Mouse (Mus musculus): Measurements from ENCODE around the gene Ppt2. TPM values are rescaled to one million over a fixed set of nuclear protein-coding genes. Genes with fewer than 3 reads are reported as not detected.

Ppt2 gene
- polyA plus RNA-seq, 1 experiment from 2014 or later = 26.4 TPM

DNA sequence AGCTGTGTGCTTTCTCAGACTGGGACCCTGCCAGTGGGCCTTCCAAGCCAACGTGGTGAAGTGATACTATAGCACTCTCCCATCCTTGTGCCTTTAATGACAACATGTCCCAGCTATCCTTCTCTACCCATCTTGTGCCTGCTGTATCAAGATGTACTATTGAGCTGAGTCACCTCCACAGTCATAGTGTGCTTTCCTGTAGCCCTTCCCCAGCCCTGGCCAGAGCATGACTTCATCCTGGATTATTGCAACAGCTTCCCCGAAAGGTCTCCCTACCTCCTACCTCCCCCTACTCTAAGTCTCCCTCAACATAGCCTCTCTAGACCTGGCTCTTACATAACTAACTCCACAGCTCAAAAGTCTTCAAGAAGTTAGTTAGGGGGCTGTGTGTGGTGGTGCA, 7.4 kb upstream of the Ppt2 start:
- H3K4me2 ChIP-seq = no peak overlapping the region
- H3K4me3 ChIP-seq (ENCODE audit: low read depth, low read length) = no peak overlapping the region
- no peaks in the 10 kb centered on the region for H3K36me3 ChIP-seq (ENCODE audit: control insufficient read depth, insufficient read depth, low read length)
- peaks cover 10% of the 10 kb centered on the region for H3K4me1 ChIP-seq (ENCODE audit: control insufficient read depth, insufficient read depth, low read length)
- WGBS = 72% methylated on average over 2 of the region's 2 CpGs
- H3K27me3 ChIP-seq (ENCODE audit: control insufficient read depth, insufficient read depth, low read length) = peaks cover 16% of the 10 kb centered on the region
- no peak for DNase-seq (ENCODE audit: low spot score, missing footprints)
- no peaks in the 10 kb centered on the region for H3K9me3 ChIP-seq (ENCODE audit: control insufficient read depth, low read length)
- H3K27ac ChIP-seq (ENCODE audit: low read depth, low read length) = no peak overlapping the region
- no peak for ATAC-seq (ENCODE audit: low FRiP score)
- no peak overlapping the region for H3K9ac ChIP-seq (ENCODE audit: low read length)

DNA sequence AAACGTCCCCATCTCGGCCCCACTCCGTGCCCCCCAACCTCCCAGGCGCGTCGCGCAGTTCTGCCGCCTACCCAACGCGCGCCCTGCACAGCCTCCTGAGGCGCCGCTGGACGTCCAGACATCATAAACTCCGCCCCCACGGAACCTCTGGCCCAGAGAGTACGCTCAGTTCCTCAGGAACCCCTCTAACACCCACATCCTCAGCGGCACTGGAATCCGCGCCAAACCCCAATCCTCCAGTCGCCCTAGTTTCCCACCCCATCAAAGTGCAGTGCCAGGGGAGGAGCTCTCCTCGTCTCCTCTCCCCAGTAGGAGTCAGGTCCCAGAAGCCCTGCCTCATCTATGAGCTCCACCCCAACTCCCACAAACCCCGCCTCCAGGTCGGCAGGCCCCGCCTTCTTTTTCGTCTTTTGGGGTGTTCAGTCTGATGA, 4.0 kb upstream of the Ppt2 start:
- Histone ChIP-seq H3K4me3 (ENCODE audit: low read depth, low read length) (peak overlapping the region; percentile 29), H3K9ac (ENCODE audit: low read length) (peak overlapping the region; percentile 44), H3K4me1 (ENCODE audit: control insufficient read depth, insufficient read depth, low read length) (peaks cover 39% of the 10 kb centered on the region), H3K4me2 (peak overlapping the region; percentile 56), H3K9me3 (ENCODE audit: control insufficient read depth, low read length) (no peaks in the 10 kb centered on the region), H3K36me3 (ENCODE audit: control insufficient read depth, insufficient read depth, low read length) (no peaks in the 10 kb centered on the region), H3K27ac (ENCODE audit: low read depth, low read length) (no peak overlapping the region), H3K27me3 (ENCODE audit: control insufficient read depth, insufficient read depth, low read length) (peaks cover 26% of the 10 kb centered on the region)
- 1% methylated on average over 26 of the region's 26 CpGs for WGBS
- ATAC-seq (ENCODE audit: low FRiP score) (0 out of 2 replicates have a peak, but pooled peaks have one; percentile 15), DNase-seq (ENCODE audit: low spot score, missing footprints) (peak; percentile 95)

DNA sequence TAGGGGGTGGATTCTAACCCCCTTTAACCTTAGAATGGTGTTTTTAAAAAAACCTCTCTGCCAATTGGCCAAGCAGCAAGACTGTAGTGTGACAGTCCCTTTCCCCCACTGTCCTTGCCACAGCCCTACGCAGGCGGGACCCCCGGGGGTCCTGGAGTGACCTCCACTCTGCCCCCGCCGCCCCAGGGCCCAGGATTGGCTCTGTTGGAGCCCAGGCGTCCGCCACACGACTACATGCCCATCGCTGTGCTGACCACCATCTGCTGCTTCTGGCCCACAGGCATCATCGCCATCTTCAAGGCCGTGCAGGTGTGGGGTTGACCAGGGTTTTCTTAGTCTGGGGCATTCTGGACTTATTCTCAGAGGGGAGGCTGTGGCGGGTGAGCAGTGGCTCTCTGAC, 3.3 kb upstream of the Ppt2 start:
- ATAC-seq (ENCODE audit: low FRiP score) (no peak), DNase-seq (ENCODE audit: low spot score, missing footprints) (peak; percentile 86)
- Histone ChIP-seq H3K27me3 (ENCODE audit: control insufficient read depth, insufficient read depth, low read length) (peaks cover 26% of the 10 kb centered on the region), H3K9ac (ENCODE audit: low read length) (no peak overlapping the region), H3K36me3 (ENCODE audit: control insufficient read depth, insufficient read depth, low read length) (no peaks in the 10 kb centered on the region), H3K9me3 (ENCODE audit: control insufficient read depth, low read length) (no peaks in the 10 kb centered on the region), H3K4me1 (ENCODE audit: control insufficient read depth, insufficient read depth, low read length) (peaks cover 39% of the 10 kb centered on the region), H3K27ac (ENCODE audit: low read depth, low read length) (no peak overlapping the region), H3K4me2 (peak overlapping the region; percentile 56), H3K4me3 (ENCODE audit: low read depth, low read length) (peak overlapping the region; percentile 29)
- 3% methylated on average over 12 of the region's 12 CpGs for WGBS

DNA sequence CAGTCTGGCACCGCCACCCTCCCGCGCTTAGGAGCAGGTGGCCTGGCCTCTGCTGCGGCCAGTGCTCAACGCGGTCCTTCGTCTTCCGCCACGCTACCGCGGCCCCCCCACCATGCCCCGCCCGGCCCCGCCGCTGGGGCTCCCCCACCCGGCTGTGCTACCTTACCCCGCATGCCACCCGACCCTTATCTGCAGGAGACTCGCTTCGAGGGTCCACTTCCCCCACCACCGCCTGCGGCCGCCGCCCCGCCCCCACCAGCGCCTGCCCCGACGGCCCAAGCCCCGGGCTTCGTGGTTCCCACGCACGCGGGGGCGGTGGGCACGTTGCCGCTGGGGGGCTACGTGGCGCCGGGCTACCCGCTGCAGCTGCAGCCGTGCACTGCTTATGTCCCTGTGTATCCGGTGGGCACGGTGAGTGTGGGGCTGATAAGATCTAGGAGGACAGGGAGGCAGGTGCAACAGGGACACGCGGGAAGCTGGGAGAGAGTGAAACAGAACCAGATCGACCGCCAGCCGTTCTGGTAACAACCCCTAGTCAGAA, 2.5 kb upstream of the Ppt2 start:
- Histone ChIP-seq H3K36me3 (ENCODE audit: control insufficient read depth, insufficient read depth, low read length) (no peaks in the 10 kb centered on the region), H3K9me3 (ENCODE audit: control insufficient read depth, low read length) (no peaks in the 10 kb centered on the region), H3K27ac (ENCODE audit: low read depth, low read length) (no peak overlapping the region), H3K4me2 (peak overlapping the region; percentile 73), H3K27me3 (ENCODE audit: control insufficient read depth, insufficient read depth, low read length) (peaks cover 26% of the 10 kb centered on the region), H3K9ac (ENCODE audit: low read length) (0 out of 2 replicates have a peak overlapping the region, but pooled peaks have one; percentile 36), H3K4me3 (ENCODE audit: low read depth, low read length) (peak overlapping the region; percentile 23), H3K4me1 (ENCODE audit: control insufficient read depth, insufficient read depth, low read length) (peaks cover 47% of the 10 kb centered on the region)
- WGBS = 3% methylated on average over 48 of the region's 48 CpGs
- DNase-seq (ENCODE audit: low spot score, missing footprints) (peak; percentile 87), ATAC-seq (ENCODE audit: low FRiP score) (no peak)

GRCm38 (mm10) chr17:34629796-34630603, 1.7 kb upstream of the Ppt2 start:
- peak; percentile 89 for DNase-seq (ENCODE audit: low spot score, missing footprints)
- Histone ChIP-seq H3K27me3 (ENCODE audit: control insufficient read depth, insufficient read depth, low read length) (peaks cover 26% of the 10 kb centered on the region), H3K36me3 (ENCODE audit: control insufficient read depth, insufficient read depth, low read length) (no peaks in the 10 kb centered on the region), H3K4me2 (peak overlapping the region; percentile 73), H3K9ac (ENCODE audit: low read length) (peak overlapping the region; percentile 36; the same call in 1 of the 2 replicates), H3K4me3 (ENCODE audit: low read depth, low read length) (peak overlapping the region; percentile 23), H3K27ac (ENCODE audit: low read depth, low read length) (no peak overlapping the region), H3K9me3 (ENCODE audit: control insufficient read depth, low read length) (no peaks in the 10 kb centered on the region), H3K4me1 (ENCODE audit: control insufficient read depth, insufficient read depth, low read length) (peaks cover 47% of the 10 kb centered on the region)
- 11% methylated on average over 12 of the region's 12 CpGs for WGBS
- no peak for ATAC-seq (ENCODE audit: low FRiP score)

- Histone ChIP-seq H3K4me2 (peak within 1 kb of the TSS; percentile 73), H3K4me3 (ENCODE audit: low read depth, low read length) (peak within 1 kb of the TSS; percentile 23), H3K27me3 (ENCODE audit: control insufficient read depth, insufficient read depth, low read length) (peaks cover 26% of the 10 kb centered on the region), H3K27ac (ENCODE audit: low read depth, low read length) (no peak within 1 kb of the TSS), H3K36me3 (ENCODE audit: control insufficient read depth, insufficient read depth, low read length) (no peaks in the 10 kb centered on the region), H3K9ac (ENCODE audit: low read length) (peak within 1 kb of the TSS; percentile 38; the same call in 1 of the 2 replicates), H3K9me3 (ENCODE audit: control insufficient read depth, low read length) (no peaks in the 10 kb centered on the region), H3K4me1 (ENCODE audit: control insufficient read depth, insufficient read depth, low read length) (peaks cover 47% of the 10 kb centered on the region)
- under 1% methylated on average over 16 of the region's 16 CpGs for WGBS
- DNase-seq (ENCODE audit: low spot score, missing footprints) (peak; percentile 89), ATAC-seq (ENCODE audit: low FRiP score) (peak; percentile 39)
Observed at GRCm38 (mm10) chr17:34629221-34629751, 976 bp upstream of the Ppt2 start, which contains the start of gene Prrt1. Gene Prrt1 (plus strand): TSS chr17:34629533.

GRCm38 (mm10) chr17:34628644-34628967, 296 bp upstream of the Ppt2 start:
- 12% methylated on average over 5 of the region's 5 CpGs for WGBS
- 0 out of 2 replicates have a peak overlapping the region, but pooled peaks have one; percentile 10 for H3K9ac ChIP-seq (ENCODE audit: low read length)
- peak overlapping the region; percentile 73 for H3K4me2 ChIP-seq
- peaks cover 47% of the 10 kb centered on the region for H3K4me1 ChIP-seq (ENCODE audit: control insufficient read depth, insufficient read depth, low read length)
- H3K4me3 ChIP-seq (ENCODE audit: low read depth, low read length) = no peak overlapping the region
- ATAC-seq (ENCODE audit: low FRiP score) (no peak), DNase-seq (ENCODE audit: low spot score, missing footprints) (no peak)
- H3K27me3 ChIP-seq (ENCODE audit: control insufficient read depth, insufficient read depth, low read length) = peaks cover 26% of the 10 kb centered on the region
- H3K36me3 ChIP-seq (ENCODE audit: control insufficient read depth, insufficient read depth, low read length) = no peaks in the 10 kb centered on the region
- no peaks in the 10 kb centered on the region for H3K9me3 ChIP-seq (ENCODE audit: control insufficient read depth, low read length)
- no peak overlapping the region for H3K27ac ChIP-seq (ENCODE audit: low read depth, low read length)

DNA sequence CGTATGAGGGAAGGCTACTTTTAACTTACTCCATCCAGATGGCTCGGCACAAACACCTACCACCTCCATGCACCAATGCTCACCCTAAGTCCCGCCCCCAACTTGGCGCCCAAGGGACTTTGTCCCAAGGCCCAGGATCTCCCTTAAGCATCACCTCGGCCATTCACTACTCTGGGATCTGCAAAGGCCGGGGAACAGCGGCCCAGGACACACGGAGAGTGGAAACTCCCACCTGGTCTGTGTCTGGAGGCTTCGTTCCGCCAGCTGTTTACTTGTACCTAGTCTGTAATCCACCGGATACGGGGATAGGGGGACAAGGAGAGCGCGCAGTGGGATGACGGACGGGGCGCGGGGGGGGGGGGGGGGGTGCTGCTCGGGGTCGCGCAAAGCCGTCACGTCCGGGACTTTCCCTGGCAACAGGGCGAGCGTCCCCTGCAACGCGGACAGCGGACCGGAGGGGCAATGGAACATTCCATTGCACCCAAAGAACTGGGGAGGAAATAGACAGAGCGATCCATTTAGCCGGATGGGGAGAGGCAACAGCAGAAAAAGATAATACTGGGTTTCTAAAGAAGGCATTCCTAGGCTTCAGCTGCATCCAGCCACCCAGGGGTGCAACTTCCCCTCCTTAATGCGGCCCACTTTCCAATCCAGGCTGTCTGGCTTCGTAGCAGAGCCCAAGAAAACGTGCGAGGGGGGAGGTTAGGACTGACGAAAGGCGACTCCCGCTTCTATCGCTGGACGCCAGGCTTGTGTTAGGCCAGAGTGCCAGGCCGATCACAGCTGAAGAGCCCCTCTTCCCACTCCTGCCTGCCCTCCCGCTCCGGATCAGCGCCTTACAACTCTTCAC, 992 bp downstream of the Ppt2 start:
- DNase-seq (ENCODE audit: low spot score, missing footprints) = peak; percentile 98
- ATAC-seq (ENCODE audit: low FRiP score) = peak; percentile 82
- no peaks in the 10 kb centered on the region for H3K36me3 ChIP-seq (ENCODE audit: control insufficient read depth, insufficient read depth, low read length)
- H3K4me2 ChIP-seq = peak overlapping the region; percentile 73
- peak overlapping the region; percentile 62 for H3K4me3 ChIP-seq (ENCODE audit: low read depth, low read length)
- H3K27ac ChIP-seq (ENCODE audit: low read depth, low read length) = peak overlapping the region; percentile 88
- 0% methylated on average over 43 of the region's 45 CpGs for WGBS
- peak overlapping the region; percentile 64 for H3K9ac ChIP-seq (ENCODE audit: low read length)
- H3K9me3 ChIP-seq (ENCODE audit: control insufficient read depth, low read length) = no peaks in the 10 kb centered on the region
- peaks cover 25% of the 10 kb centered on the region for H3K27me3 ChIP-seq (ENCODE audit: control insufficient read depth, insufficient read depth, low read length)
- H3K4me1 ChIP-seq (ENCODE audit: control insufficient read depth, insufficient read depth, low read length) = peaks cover 47% of the 10 kb centered on the region

Measured in midbrain, embryonic 11.5 days (tissue).